Mouse (Mus musculus): ENCODE results near the gene Baz1b. TPM values are rescaled to one million over a fixed set of nuclear protein-coding genes. Genes with fewer than 3 reads are reported as not detected.
"Not testable (repeated sequence)": the region's sequence is repeated elsewhere in the genome, so short reads cannot be mapped to it uniquely, and the experiment has no call there.

Baz1b gene
- total and polyA plus RNA-seq, 2 experiments = 11.9 to 27.5 TPM

DNA sequence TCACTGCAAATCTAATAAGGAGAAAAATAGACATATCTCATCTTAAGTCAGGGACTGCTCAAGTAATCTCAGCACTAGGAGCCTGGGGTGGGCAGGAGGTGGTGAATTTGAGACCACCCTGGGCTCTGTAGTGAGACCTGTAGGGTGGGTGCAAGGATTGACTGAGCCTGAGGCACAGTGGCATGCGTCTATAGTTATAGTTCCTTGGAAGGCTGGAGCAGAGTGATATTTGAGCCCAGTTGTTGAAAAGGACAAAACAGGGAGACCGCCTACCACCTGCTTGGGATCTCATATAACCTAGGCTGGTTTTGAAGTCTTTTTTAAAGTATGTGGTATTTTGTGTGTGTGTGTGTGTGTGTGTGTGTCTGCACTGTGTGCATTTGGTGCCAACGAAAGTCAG lies 37.1 kb downstream of the Baz1b start:
- 98% methylated on average over 3 of the region's 3 CpGs for WGBS
- no peaks in the 10 kb centered on the region for H3K4me1 ChIP-seq (ENCODE audit: control insufficient read depth, insufficient read depth, low read length)
- no peak overlapping the region for H3K4me3 ChIP-seq (ENCODE audit: insufficient read depth, low read depth, low read length)
- no peak for TF ChIP-seq POLR2A (IDR thresholded peaks at IDR 0.05; ENCODE audit: extremely low read depth, insufficient read depth, low read length)
- no peak for TF ChIP-seq CTCF (IDR thresholded peaks at IDR 0.05; ENCODE audit: low read depth, low read length)
- peaks cover 70% of the 10 kb centered on the region for H3K36me3 ChIP-seq (ENCODE audit: control insufficient read depth, insufficient read depth, low read length)
- H3K9ac ChIP-seq (ENCODE audit: low read depth, low read length) = no peak overlapping the region
- H3K79me2 ChIP-seq (ENCODE audit: control insufficient read depth, insufficient read depth, low read length) = no peaks in the 10 kb centered on the region
- DNase-seq (ENCODE audit: extremely low read depth, low read depth, low spot score) = no peak
- H3K27me3 ChIP-seq (ENCODE audit: control insufficient read depth, insufficient read depth, low read length) = no peaks in the 10 kb centered on the region
- H3K27ac ChIP-seq (replicated peaks; ENCODE audit: insufficient read depth, low read depth, low read length) = no peak overlapping the region

DNA sequence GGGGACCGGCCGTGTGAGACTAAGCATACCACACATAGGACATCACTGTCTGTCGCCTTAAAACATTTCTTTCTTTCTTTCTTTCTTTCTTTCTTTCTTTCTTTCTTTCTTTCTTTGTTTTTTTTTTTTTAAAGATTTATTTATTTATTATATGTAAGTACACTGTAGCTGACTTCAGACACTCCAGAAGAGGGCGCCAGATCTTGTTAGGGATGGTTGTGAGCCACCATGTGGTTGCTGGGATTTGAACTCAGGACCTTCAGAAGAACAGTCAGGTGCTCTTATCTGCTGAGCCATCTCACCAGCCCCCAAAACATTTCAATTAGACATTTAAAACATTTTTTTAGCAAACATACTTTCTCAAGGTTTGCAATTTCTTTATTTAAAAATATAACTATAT lies 38.8 kb downstream of the Baz1b start:
- WGBS = 99% methylated on average over 4 of the region's 4 CpGs
- not testable (repeated sequence) for H3K79me2 ChIP-seq (ENCODE audit: control insufficient read depth, insufficient read depth, low read length); H3K27me3 ChIP-seq (ENCODE audit: control insufficient read depth, insufficient read depth, low read length); H3K4me3 ChIP-seq (ENCODE audit: insufficient read depth, low read depth, low read length); H3K27ac ChIP-seq (replicated peaks; ENCODE audit: insufficient read depth, low read depth, low read length); H3K4me1 ChIP-seq (ENCODE audit: control insufficient read depth, insufficient read depth, low read length); DNase-seq (ENCODE audit: extremely low read depth, low read depth, low spot score); H3K9ac ChIP-seq (ENCODE audit: low read depth, low read length)
- peaks cover 74% of the 10 kb centered on the region for H3K36me3 ChIP-seq (ENCODE audit: control insufficient read depth, insufficient read depth, low read length)

DNA sequence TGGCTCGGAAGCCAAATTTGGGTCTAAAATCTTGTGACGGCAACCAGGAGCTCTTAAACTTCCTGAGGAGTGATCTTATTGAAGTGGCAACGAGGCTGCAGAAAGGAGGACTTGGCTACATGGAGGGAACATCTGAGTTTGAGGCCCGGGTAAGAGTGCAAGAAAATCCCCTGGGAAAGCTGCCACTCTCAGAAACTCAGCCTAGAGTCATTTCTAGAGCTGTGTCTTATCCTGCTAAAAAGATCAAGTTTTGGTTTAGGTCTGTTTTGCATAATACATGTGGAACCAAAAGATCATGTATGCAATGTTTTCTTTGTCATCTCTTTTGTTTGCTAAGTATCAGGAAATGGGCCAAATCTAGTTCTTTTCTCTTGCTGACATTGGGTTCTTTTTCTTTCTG lies 43.1 kb downstream of the Baz1b start:
- no peak for TF ChIP-seq POLR2A (IDR thresholded peaks at IDR 0.05; ENCODE audit: extremely low read depth, insufficient read depth, low read length)
- no peak for TF ChIP-seq CTCF (IDR thresholded peaks at IDR 0.05; ENCODE audit: low read depth, low read length)
- no peaks in the 10 kb centered on the region for H3K4me1 ChIP-seq (ENCODE audit: control insufficient read depth, insufficient read depth, low read length)
- H3K79me2 ChIP-seq (ENCODE audit: control insufficient read depth, insufficient read depth, low read length) = no peaks in the 10 kb centered on the region
- 86% methylated on average over 4 of the region's 4 CpGs for WGBS
- no peak for DNase-seq (ENCODE audit: extremely low read depth, low read depth, low spot score)
- no peak overlapping the region for H3K4me3 ChIP-seq (ENCODE audit: insufficient read depth, low read depth, low read length)
- no peak overlapping the region for H3K27ac ChIP-seq (replicated peaks; ENCODE audit: insufficient read depth, low read depth, low read length)
- no peak overlapping the region for H3K9ac ChIP-seq (ENCODE audit: low read depth, low read length)
- no peaks in the 10 kb centered on the region for H3K27me3 ChIP-seq (ENCODE audit: control insufficient read depth, insufficient read depth, low read length)
- H3K36me3 ChIP-seq (ENCODE audit: control insufficient read depth, insufficient read depth, low read length) = peaks cover 75% of the 10 kb centered on the region

DNA sequence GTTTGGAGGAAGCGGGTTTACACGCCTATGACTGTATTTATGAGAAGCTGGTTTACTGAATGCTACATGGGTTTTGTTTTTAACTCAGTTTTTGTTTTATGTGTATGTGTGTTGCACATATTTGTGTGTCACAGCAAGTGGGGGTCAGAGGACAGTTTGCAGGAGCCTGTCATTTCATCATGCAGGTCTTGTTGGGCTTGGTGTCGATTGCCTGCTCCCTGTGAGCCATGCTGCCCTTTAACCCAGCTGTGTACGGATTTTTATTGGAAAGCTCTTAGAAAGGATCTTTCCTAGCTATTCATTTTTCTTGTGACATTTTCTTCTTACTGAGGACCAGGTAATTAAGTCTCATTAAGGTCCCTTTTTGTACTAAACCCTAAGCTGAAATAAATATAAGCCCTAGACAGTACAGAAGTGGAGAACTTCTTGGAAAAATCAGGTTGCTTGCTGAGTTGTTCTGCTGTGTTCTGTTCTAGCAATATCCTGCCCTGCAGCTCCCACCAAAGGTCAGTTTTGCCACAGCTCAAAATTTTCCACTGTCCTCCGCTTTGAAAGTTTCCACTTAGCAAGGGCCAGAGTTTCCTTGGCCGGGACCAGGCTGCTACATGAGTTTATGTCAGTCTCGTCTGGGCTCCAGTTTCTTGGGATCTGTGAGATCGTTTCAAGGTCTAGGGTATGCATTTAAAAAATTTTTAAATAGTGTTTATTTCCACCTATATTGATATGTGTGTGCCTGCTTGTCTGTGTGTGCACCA lies 46.3 kb downstream of the Baz1b start:
- H3K27me3 ChIP-seq (ENCODE audit: control insufficient read depth, insufficient read depth, low read length) = no peaks in the 10 kb centered on the region
- no peaks in the 10 kb centered on the region for H3K79me2 ChIP-seq (ENCODE audit: control insufficient read depth, insufficient read depth, low read length)
- WGBS = 65% methylated on average over 8 of the region's 8 CpGs
- H3K4me1 ChIP-seq (ENCODE audit: control insufficient read depth, insufficient read depth, low read length) = no peaks in the 10 kb centered on the region
- H3K36me3 ChIP-seq (ENCODE audit: control insufficient read depth, insufficient read depth, low read length) = peaks cover 77% of the 10 kb centered on the region
- no peak overlapping the region for H3K4me3 ChIP-seq (ENCODE audit: insufficient read depth, low read depth, low read length)
- TF ChIP-seq CTCF (IDR thresholded peaks at IDR 0.05; ENCODE audit: low read depth, low read length) = no peak
- no peak for TF ChIP-seq POLR2A (IDR thresholded peaks at IDR 0.05; ENCODE audit: extremely low read depth, insufficient read depth, low read length)
- peak; percentile 78 for DNase-seq (ENCODE audit: extremely low read depth, low read depth, low spot score)
- no peak overlapping the region for H3K9ac ChIP-seq (ENCODE audit: low read depth, low read length)
- no peak overlapping the region for H3K27ac ChIP-seq (replicated peaks; ENCODE audit: insufficient read depth, low read depth, low read length)

DNA sequence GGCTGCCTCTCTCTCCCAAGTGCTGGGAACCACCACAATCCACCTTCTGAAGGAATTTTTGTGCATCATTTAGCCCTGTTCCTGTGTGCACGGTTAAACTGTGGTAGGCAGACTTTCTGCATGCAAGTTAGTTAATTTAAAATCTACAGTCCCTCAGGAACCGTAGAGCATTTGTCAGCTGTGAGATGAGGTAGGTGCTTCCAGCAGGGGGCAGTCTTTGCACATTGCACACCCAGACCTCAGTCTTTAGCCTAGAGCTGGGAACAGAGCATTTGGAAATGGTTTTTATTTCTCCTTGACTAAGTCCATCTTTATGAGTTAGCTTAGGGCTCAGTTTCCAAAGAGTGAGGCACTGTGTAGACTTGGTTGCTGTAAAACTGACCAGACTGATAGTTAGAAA lies 49.5 kb downstream of the Baz1b start:
- 28% methylated on average over 2 of the region's 2 CpGs for WGBS
- H3K4me3 ChIP-seq (ENCODE audit: insufficient read depth, low read depth, low read length) = no peak overlapping the region
- DNase-seq (ENCODE audit: extremely low read depth, low read depth, low spot score) = peak; percentile 39

DNA sequence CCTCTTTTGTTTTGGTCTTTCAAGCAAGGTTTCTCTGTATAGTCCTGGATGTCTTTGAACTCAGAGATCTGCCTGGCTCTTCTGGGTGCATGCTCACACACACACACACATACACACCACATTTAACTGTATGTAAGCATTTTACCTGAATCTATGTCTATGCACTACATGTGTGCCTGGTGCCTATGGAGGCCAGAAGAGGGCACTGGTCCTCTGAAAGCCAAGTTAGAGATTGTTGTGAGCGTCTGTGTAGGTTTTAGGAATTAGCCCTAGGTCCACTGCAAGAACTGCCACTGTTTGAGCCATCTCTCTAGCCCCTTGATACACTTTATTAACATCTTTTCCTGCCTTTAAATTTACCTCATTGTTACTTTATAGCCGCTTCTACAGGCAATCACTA lies 51.8 kb downstream of the Baz1b start:
- WGBS = 96% methylated on average over 2 of the region's 2 CpGs
- no peak overlapping the region for H3K9ac ChIP-seq (ENCODE audit: low read depth, low read length)
- no peak overlapping the region for H3K4me3 ChIP-seq (ENCODE audit: insufficient read depth, low read depth, low read length)
- TF ChIP-seq CTCF (IDR thresholded peaks at IDR 0.05; ENCODE audit: low read depth, low read length) = no peak
- TF ChIP-seq POLR2A (IDR thresholded peaks at IDR 0.05; ENCODE audit: extremely low read depth, insufficient read depth, low read length) = no peak
- no peaks in the 10 kb centered on the region for H3K4me1 ChIP-seq (ENCODE audit: control insufficient read depth, insufficient read depth, low read length)
- H3K79me2 ChIP-seq (ENCODE audit: control insufficient read depth, insufficient read depth, low read length) = no peaks in the 10 kb centered on the region
- DNase-seq (ENCODE audit: extremely low read depth, low read depth, low spot score) = no peak
- H3K27ac ChIP-seq (replicated peaks; ENCODE audit: insufficient read depth, low read depth, low read length) = no peak overlapping the region
- no peaks in the 10 kb centered on the region for H3K27me3 ChIP-seq (ENCODE audit: control insufficient read depth, insufficient read depth, low read length)
- peaks cover 66% of the 10 kb centered on the region for H3K36me3 ChIP-seq (ENCODE audit: control insufficient read depth, insufficient read depth, low read length)

More for the DNA sequence above, 49.5 kb downstream of the Baz1b start:
- no peak overlapping the region for H3K9ac ChIP-seq (ENCODE audit: low read depth, low read length)
- H3K4me1 ChIP-seq (ENCODE audit: control insufficient read depth, insufficient read depth, low read length) = no peaks in the 10 kb centered on the region
- no peaks in the 10 kb centered on the region for H3K79me2 ChIP-seq (ENCODE audit: control insufficient read depth, insufficient read depth, low read length)
- TF ChIP-seq POLR2A (IDR thresholded peaks at IDR 0.05; ENCODE audit: extremely low read depth, insufficient read depth, low read length) (no peak), CTCF (IDR thresholded peaks at IDR 0.05; ENCODE audit: low read depth, low read length) (peak; percentile 67; the same call in 1 of the 2 replicates)
- no peak overlapping the region for H3K27ac ChIP-seq (replicated peaks; ENCODE audit: insufficient read depth, low read depth, low read length)
- peaks cover 80% of the 10 kb centered on the region for H3K36me3 ChIP-seq (ENCODE audit: control insufficient read depth, insufficient read depth, low read length)
- H3K27me3 ChIP-seq (ENCODE audit: control insufficient read depth, insufficient read depth, low read length) = no peaks in the 10 kb centered on the region

Data from liver, adult 2 months (tissue).